Mouse (Mus musculus) forebrain, embryonic 15.5 days (tissue): ENCODE measurements around the gene S100a7a. TPM values are rescaled to one million over a fixed set of nuclear protein-coding genes. Genes with fewer than 3 reads are reported as not detected.

Experiments
- ATAC-seq: fragments of 200-750 bp; cut with Nextera tagmentation; replicated peaks from 2 replicates; pipeline ENCODE4 v1.8.0; 2017; ENCODE audit warnings: mild to moderate bottlenecking, moderate TSS enrichment, moderate library complexity
- H3K27ac ChIP-seq: fragments of 300-500 bp; sonication (generic); replicated peaks from 2 replicates; pipeline ENCODE4 v1.5.1; 2015; ENCODE audit warnings: mild to moderate bottlenecking, inconsistent platforms
- H3K27me3 ChIP-seq: fragments of 300-500 bp; sonication (generic); 2 replicates; pipeline ENCODE4 v1.6.1; 2015; ENCODE audit warnings: inconsistent platforms
- H3K36me3 ChIP-seq: fragments of 300-500 bp; sonication (generic); 2 replicates; pipeline ENCODE4 v1.6.1; 2015; ENCODE audit warnings: mild to moderate bottlenecking, inconsistent platforms
- H3K4me1 ChIP-seq: fragments of 300-500 bp; sonication (generic); 2 replicates; pipeline ENCODE4 v1.6.1; 2015; ENCODE audit warnings: inconsistent platforms
- H3K4me2 ChIP-seq: fragments of 300-500 bp; sonication (generic); replicated peaks from 2 replicates; pipeline ENCODE4 v1.6.1; 2015; ENCODE audit warnings: mild to moderate bottlenecking, inconsistent platforms
- H3K4me3 ChIP-seq: fragments of 300-500 bp; sonication (generic); 2 replicates; pipeline ENCODE4 v1.5.1; 2015; ENCODE audit warnings: mild to moderate bottlenecking, inconsistent platforms
- H3K9ac ChIP-seq: fragments of 300-500 bp; sonication (generic); replicated peaks from 2 replicates; pipeline ENCODE4 v1.6.1; 2015; ENCODE audit warnings: mild to moderate bottlenecking, inconsistent platforms
- H3K9me3 ChIP-seq: fragments of 300-500 bp; sonication (generic); 2 replicates; pipeline ENCODE4 v1.6.1; 2016; ENCODE audit warnings: inconsistent platforms
- WGBS: fragments of 180-500 bp; shearing (Covaris S2); methylation state at CpG from one replicate; pipeline ENCODE4 v1.1.7; 2015; ENCODE audit warnings: mixed read lengths; 5-methylcytosine and 5-hydroxymethylcytosine counted together
- polyA plus RNA-seq: library from polyadenylated mRNA; unstranded; fragments of >200 nt; fragmentation: Nextera tagmentation; extraction: Ambion mirVana; gene quantifications from 2 replicates; pipeline ENCODE4 v1.2.1, GENCODE M21; 2015

S100a7a gene
- polyA plus RNA-seq, 1 experiment from 2014 or later: not detected

DNA sequence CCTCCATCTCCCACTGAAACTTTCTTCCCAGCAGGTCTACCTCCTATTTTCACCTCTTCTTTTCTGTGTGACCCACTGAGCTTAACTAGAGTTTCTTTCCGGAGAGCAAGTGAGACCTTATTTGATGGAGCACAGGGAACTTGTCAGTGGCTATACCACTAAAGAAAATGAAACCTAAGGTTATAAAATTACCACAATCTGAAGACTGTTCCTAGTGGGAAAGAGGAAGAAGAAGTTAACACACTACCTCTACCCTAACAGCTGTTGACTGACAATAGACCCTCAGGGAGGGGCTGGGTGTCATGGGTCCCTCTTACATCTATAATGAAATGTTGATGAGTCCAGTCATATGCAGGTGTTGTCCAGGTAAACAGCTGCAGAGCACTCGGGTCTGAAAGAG is 21.8 kb upstream of the S100a7a start:
- Histone ChIP-seq H3K9ac (no peak overlapping the region), H3K9me3 (no peaks in the 10 kb centered on the region), H3K36me3 (no peaks in the 10 kb centered on the region), H3K4me3 (no peak overlapping the region), H3K27me3 (no peaks in the 10 kb centered on the region), H3K27ac (no peak overlapping the region), H3K4me2 (no peak overlapping the region), H3K4me1 (no peaks in the 10 kb centered on the region)
- 88% methylated on average over 2 of the region's 2 CpGs for WGBS
- ATAC-seq: no peak

DNA sequence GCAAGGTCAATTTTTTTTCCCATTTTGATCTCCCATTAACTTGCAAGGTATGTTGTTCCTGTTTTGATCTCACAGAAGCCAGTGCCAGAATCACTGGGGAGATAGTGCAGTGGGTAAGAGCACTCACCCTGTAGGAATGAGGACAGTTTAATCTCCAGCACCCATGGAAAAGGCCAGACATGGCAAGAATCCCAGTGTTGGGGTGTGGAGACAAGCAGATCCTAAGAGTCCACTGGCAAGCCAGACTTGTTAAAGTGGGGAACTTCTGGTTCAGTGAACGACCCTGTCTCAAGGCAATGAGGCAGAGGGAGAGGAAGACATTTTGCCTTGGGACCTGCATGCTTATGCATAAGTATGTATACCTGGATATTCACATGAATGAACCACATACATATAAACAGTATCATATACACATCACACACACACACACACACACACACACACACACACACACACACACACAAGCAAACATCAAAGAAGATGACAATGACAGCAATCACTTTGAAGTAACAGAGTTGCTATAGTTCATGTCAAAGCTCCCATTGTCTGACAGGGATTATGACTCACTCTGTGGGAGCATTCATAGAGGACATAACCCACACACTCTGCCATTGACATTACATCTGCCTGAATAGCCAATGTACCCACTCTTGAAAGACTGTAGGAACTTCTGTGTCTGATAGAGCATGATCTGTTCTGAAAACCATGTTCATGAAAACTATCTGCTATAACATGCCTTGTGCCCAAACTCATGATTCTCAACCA is 15.1 kb upstream of the S100a7a start:
- no peaks in the 10 kb centered on the region for H3K9me3 ChIP-seq
- WGBS: 68% methylated on average over 1 of the region's 1 CpGs
- H3K4me1 ChIP-seq: no peaks in the 10 kb centered on the region
- ATAC-seq: no peak
- H3K27me3 ChIP-seq: no peaks in the 10 kb centered on the region
- H3K9ac ChIP-seq: no peak overlapping the region
- no peak overlapping the region for H3K4me2 ChIP-seq
- H3K4me3 ChIP-seq: no peak overlapping the region
- no peak overlapping the region for H3K27ac ChIP-seq
- H3K36me3 ChIP-seq: no peaks in the 10 kb centered on the region

DNA sequence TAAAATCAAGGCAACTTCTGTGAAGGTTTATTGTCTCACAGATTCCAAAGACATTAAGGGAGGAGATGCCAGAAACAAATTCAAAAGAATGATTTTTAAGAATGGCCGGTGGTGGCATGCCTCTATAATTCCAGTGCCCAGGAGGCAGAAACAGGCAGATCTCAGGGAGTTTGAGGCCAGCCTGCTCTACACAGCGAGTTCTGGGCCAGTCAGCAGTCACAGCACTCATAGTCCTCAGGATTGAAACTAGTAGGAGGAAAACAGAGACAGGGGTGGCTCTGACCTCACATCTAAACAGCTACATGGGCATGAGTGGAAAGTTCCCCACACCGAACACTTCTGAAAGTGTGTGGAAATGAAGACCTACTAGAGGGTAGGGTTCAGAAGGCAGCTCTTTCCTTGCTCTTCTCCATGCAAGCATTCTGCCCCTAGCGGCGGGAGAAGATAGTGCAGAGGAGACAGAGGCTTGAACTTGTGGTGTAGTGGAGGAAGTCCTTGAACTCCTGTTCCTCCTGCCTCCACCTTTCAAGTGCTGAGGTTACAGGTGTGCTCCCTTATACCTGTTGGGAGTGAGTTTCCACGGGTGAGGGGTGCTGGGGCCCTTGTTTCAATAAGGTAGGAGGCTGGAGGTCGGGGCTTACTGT is 14.2 kb upstream of the S100a7a start:
- H3K9me3 ChIP-seq: no peaks in the 10 kb centered on the region
- H3K27me3 ChIP-seq: no peaks in the 10 kb centered on the region
- H3K9ac ChIP-seq: no peak overlapping the region
- no peak overlapping the region for H3K27ac ChIP-seq
- 60% methylated on average over 7 of the region's 7 CpGs for WGBS
- no peaks in the 10 kb centered on the region for H3K4me1 ChIP-seq
- no peak overlapping the region for H3K4me3 ChIP-seq
- no peak for ATAC-seq
- no peaks in the 10 kb centered on the region for H3K36me3 ChIP-seq
- no peak overlapping the region for H3K4me2 ChIP-seq

DNA sequence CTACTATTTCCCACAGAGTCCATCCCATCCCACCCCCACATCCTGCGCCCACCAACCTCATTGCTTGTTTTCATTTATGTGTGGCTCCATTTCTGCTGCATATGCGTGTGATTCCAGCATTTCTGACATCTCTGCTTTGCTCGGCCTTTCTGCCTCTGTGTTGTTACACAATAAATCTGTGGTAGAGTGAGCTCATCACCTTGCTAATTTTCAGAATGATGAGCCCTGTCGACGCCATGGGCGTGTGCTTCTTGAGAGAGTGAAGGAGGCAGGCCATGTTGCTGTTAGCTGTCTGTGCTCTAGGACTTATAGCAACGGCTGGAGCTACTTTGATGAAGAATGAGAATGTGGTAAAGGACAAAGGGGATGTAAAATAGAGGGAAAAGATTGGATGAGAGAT is 12.8 kb upstream of the S100a7a start:
- H3K36me3 ChIP-seq: no peaks in the 10 kb centered on the region
- no peak for ATAC-seq
- no peaks in the 10 kb centered on the region for H3K27me3 ChIP-seq
- no peak overlapping the region for H3K4me3 ChIP-seq
- no peak overlapping the region for H3K27ac ChIP-seq
- WGBS: 88% methylated on average over 7 of the region's 7 CpGs
- H3K4me2 ChIP-seq: no peak overlapping the region
- H3K9ac ChIP-seq: no peak overlapping the region
- H3K9me3 ChIP-seq: no peaks in the 10 kb centered on the region
- no peaks in the 10 kb centered on the region for H3K4me1 ChIP-seq

DNA sequence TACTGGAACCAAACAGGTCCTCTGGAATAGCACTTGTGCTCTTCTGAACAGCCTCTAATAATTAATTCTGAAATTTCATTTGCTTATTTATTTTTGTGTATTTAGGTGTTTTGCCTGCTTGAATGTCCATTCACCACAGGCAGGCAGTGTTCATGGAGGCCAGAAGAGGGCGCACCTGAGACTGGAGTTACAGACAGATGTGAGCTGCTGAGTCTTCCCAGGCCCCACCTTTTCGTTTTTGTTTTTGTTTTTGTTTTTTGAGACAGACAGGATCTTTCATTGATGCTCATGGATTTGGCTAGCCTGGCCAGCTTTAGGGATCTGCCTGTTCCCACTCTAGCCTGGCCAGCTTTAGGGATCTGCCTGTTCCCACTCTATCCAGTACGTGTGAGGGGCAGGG is 9.6 kb upstream of the S100a7a start:
- no peaks in the 10 kb centered on the region for H3K4me1 ChIP-seq
- ATAC-seq: no peak
- H3K9me3 ChIP-seq: no peaks in the 10 kb centered on the region
- no peaks in the 10 kb centered on the region for H3K27me3 ChIP-seq
- 52% methylated on average over 3 of the region's 3 CpGs for WGBS
- H3K4me3 ChIP-seq: no peak overlapping the region
- no peak overlapping the region for H3K4me2 ChIP-seq
- no peak overlapping the region for H3K9ac ChIP-seq
- no peaks in the 10 kb centered on the region for H3K36me3 ChIP-seq
- no peak overlapping the region for H3K27ac ChIP-seq

DNA sequence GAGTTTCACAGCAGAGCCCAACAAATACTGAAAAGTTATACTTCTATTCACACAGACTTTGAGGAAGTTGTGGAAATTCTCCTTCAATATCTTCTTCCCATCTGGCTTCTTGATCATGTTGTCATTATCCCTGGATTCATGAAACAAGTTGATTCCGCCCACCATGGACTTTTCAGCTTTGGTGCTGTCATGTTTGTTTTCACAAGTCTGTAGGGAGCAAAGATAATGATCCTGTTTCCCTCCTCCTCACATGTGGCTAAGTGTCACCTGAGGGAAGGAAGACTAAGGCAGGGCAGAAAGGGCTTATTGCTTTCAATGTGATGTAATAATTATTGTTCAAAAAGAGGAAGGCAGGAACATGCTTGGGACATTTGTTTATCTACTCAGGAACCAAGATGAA is 6.5 kb upstream of the S100a7a start:
- 82% methylated on average over 1 of the region's 1 CpGs for WGBS
- ATAC-seq: no peak
- no peaks in the 10 kb centered on the region for H3K4me1 ChIP-seq

DNA sequence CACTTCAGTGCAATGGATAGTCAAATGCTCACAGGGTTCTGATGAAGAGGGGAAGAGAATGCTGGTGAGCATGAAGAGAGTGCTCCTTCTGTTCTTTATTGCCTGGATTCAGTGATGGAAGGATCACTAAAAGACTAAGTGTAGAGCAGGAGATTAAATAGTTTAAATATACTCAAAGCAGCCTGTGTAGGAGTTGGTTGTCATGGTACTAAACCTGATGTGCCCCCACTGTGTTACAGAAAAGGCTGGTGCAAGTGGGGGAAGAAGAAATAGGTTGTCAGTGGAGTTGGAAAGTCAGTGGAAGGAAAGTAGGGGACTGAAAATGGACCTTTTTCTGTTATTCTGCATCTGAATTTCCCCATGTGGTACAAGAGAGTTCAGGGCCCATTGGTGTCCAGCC is 4.8 kb upstream of the S100a7a start:
- Histone ChIP-seq H3K4me3 (no peak overlapping the region), H3K9ac (no peak overlapping the region), H3K4me1 (no peaks in the 10 kb centered on the region), H3K36me3 (no peaks in the 10 kb centered on the region), H3K27me3 (no peaks in the 10 kb centered on the region), H3K4me2 (no peak overlapping the region), H3K27ac (no peak overlapping the region), H3K9me3 (no peaks in the 10 kb centered on the region)
- no peak for ATAC-seq

More for the DNA sequence above, 6.5 kb upstream of the S100a7a start:
- Histone ChIP-seq H3K4me3 (no peak overlapping the region), H3K27me3 (no peaks in the 10 kb centered on the region), H3K36me3 (no peaks in the 10 kb centered on the region), H3K4me2 (no peak overlapping the region), H3K9ac (no peak overlapping the region), H3K9me3 (no peaks in the 10 kb centered on the region), H3K27ac (no peak overlapping the region)

DNA sequence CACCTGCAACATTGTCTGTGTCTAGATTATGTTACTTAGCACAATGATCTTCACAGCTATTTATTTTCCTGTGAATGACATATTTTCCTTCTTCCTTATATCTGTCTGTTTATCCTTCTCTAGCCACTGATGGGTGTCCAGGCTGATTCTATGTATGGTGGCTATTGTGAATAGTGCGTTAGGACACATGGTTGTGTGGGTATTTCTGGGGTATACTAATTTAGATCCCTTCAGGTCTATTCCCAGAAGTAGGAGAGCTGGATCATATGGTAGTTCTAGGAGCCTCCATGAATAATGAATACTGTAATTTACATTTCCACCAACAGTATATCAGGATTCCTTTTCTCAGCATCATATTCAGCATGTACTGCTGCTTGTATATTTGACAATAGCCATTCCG is 4.0 kb upstream of the S100a7a start:
- no peaks in the 10 kb centered on the region for H3K36me3 ChIP-seq
- H3K4me3 ChIP-seq: no peak overlapping the region
- no peaks in the 10 kb centered on the region for H3K9me3 ChIP-seq
- 88% methylated on average over 2 of the region's 2 CpGs for WGBS
- H3K4me1 ChIP-seq: no peaks in the 10 kb centered on the region
- no peak overlapping the region for H3K27ac ChIP-seq
- no peaks in the 10 kb centered on the region for H3K27me3 ChIP-seq
- ATAC-seq: no peak
- H3K4me2 ChIP-seq: no peak overlapping the region
- H3K9ac ChIP-seq: no peak overlapping the region

DNA sequence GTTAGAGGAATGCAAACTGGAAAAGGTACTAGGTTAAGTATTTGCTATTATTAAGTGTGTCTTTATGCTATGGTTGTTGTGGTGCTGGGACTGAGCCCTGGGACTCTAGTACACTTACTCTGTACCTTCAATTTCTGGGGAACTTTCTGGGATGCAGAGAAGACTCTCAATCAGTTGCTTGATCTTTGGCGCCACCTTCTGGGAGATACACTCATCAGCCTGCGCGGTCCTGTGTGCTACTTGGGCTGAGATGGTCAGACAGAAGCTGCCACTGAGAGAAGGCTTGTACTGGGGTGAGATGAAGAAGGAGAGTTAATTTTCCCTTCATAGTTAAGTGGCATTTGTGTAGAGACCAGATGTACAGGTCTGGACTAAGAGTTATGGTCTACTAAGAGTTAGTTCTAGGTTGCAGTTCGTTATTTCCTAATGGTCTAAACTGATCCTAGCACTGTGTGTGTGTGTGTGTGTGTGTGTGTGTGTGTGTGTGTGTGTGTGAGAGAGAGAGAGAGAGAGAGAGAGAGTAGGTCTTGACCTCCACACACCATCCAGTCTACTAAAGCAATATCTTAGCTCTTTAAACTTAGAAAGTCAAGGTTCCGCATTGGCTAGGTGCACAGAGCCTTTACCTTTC is 824 bp upstream of the S100a7a start:
- Histone ChIP-seq H3K27ac (no peak overlapping the region), H3K4me3 (no peak overlapping the region), H3K36me3 (no peaks in the 10 kb centered on the region), H3K9me3 (no peaks in the 10 kb centered on the region), H3K9ac (no peak overlapping the region), H3K4me2 (no peak overlapping the region), H3K27me3 (no peaks in the 10 kb centered on the region), H3K4me1 (no peaks in the 10 kb centered on the region)
- whole genome bisulfite sequencing: 37% methylated on average over 5 of the region's 5 CpGs
- ATAC-seq: peak; percentile 87

DNA sequence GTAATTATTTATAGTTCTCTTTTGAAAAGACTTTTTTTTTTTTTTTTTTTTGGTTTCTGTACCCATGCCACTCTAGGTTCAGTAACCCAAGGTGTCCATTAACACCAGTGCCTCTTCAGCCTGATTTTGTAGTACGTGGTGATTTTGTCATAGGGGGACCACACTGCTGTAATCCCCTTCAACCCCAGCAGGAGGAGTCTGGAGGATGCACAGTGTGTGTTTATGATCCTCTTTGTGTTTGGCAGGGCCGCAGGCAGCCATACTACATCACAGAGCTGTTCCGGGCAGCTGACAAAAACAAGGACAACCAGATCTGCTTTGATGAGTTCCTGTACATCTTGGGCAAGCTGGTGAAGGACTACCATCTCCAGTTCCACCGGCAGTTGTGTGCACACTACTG is 3.6 kb downstream of the S100a7a start:
- WGBS: 74% methylated on average over 4 of the region's 4 CpGs
- no peaks in the 10 kb centered on the region for H3K9me3 ChIP-seq
- H3K9ac ChIP-seq: no peak overlapping the region
- no peaks in the 10 kb centered on the region for H3K36me3 ChIP-seq
- no peak overlapping the region for H3K4me3 ChIP-seq
- H3K27ac ChIP-seq: no peak overlapping the region
- no peaks in the 10 kb centered on the region for H3K27me3 ChIP-seq
- no peak overlapping the region for H3K4me2 ChIP-seq
- H3K4me1 ChIP-seq: no peaks in the 10 kb centered on the region
- no peak for ATAC-seq

DNA sequence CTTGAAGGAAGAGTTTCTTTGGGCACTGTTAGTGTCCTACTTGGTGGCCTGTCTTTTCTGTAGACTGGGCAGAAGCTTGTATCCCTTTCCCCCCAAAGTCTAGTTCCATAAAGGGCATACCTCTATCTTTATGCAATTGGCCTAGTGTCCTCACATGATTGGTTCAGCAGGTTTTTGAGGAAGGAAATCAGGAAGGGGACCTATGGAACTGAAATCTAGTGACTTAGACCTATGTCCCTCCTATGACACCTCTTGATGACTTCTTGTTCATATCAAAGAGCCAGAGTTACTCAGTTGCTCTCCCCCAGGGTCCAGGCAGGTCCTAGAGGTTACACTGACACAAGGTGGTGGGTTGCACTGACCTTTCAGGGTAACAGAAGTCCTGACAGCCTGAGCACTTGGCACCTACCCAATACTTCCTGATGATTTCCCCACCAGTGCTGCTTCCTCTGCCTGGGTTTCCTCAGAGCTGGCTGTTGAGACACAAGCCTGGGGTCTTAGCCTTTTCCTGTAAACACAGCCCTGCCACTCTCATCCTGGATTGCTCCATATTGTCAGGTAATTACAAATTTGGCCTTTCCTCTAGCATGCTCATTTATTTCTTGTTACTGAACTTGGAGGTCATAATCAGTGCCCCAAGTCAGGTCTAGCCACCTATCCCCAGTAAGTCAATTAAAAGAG is 5.7 kb downstream of the S100a7a start:
- H3K4me2 ChIP-seq: no peak overlapping the region
- H3K4me1 ChIP-seq: no peaks in the 10 kb centered on the region
- H3K27me3 ChIP-seq: no peaks in the 10 kb centered on the region
- no peaks in the 10 kb centered on the region for H3K36me3 ChIP-seq
- no peak overlapping the region for H3K9ac ChIP-seq
- ATAC-seq: no peak
- no peaks in the 10 kb centered on the region for H3K9me3 ChIP-seq
- H3K27ac ChIP-seq: no peak overlapping the region
- no peak overlapping the region for H3K4me3 ChIP-seq

DNA sequence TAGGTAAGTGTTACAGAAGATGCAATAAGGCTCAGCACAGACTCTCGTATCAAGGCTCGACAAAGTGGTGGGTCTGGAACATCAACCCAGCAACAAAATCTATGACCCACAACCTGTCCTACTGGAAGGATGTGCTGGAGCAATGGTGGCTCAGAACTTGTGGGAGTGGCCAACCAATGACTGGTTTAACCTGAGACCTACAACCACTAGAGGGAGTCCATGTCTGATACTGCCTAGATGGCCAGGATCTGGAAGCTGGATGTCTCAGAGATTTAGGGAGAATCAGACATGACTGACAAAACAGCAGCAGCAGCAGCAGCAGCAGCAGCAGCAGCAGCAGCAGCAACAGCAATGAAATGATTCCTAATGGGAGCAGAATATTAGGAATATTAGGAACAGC is 10.4 kb downstream of the S100a7a start:
- Histone ChIP-seq H3K4me3 (no peak overlapping the region), H3K4me1 (no peaks in the 10 kb centered on the region), H3K36me3 (no peaks in the 10 kb centered on the region), H3K9me3 (no peaks in the 10 kb centered on the region), H3K27ac (no peak overlapping the region), H3K9ac (no peak overlapping the region), H3K27me3 (no peaks in the 10 kb centered on the region), H3K4me2 (no peak overlapping the region)
- WGBS: 88% methylated on average over 2 of the region's 2 CpGs
- no peak for ATAC-seq
